Mouse (Mus musculus) CH12.LX (cell line): Measurements from ENCODE around the gene Zgrf1. TPM values are rescaled to one million over a fixed set of nuclear protein-coding genes. Genes with fewer than 3 reads are reported as not detected.

Source experiments
- DNase-seq: peaks from one replicate; pipeline ENCODE4 v3.0.0-alpha.2; 2013; ENCODE audit errors: extremely low read depth
- H3K27ac ChIP-seq: 2 replicates; pipeline ENCODE4 v1.5.1; 2012; ENCODE audit warnings: low read depth, mild to moderate bottlenecking, control low read depth, moderate library complexity; ENCODE audit not compliant: insufficient read depth
- H3K27me3 ChIP-seq: replicated peaks from 2 replicates; pipeline ENCODE3; 2012; ENCODE audit warnings: inconsistent platforms
- H3K36me3 ChIP-seq, 2 experiments: replicated peaks in 1 of 2; 2 replicates each; pipeline versions ENCODE3 to v1.6.1; 2012; ENCODE audit warnings: inconsistent platforms in 1 of 2, low read length in 1 of 2, mild to moderate bottlenecking in 1 of 2, mixed read lengths in 1 of 2, moderate library complexity in 1 of 2; ENCODE audit not compliant: control insufficient read depth in 1 of 2, insufficient read depth in 1 of 2
- H3K4me1 ChIP-seq, 2 experiments: 2 replicates each; pipeline ENCODE4 v1.6.1; 2012; ENCODE audit warnings: inconsistent platforms in 1 of 2, moderate library complexity in 1 of 2; ENCODE audit not compliant: insufficient read depth in 2 of 2, control insufficient read depth in 1 of 2
- H3K4me2 ChIP-seq: 2 replicates; pipeline ENCODE4 v1.6.1; 2012; ENCODE audit warnings: low read depth, mild to moderate bottlenecking, control low read depth; ENCODE audit not compliant: poor library complexity, insufficient read depth, severe bottlenecking
- H3K4me3 ChIP-seq, 3 experiments: fragments of 150-350 bp in 1 of 3; sonication (generic) in 1 of 3; replicated peaks in 1 of 3; 2 replicates each; pipeline versions ENCODE3 to v1.5.1; 2011 to 2012; ENCODE audit warnings: low read depth in 2 of 3, low read length in 2 of 3, mild to moderate bottlenecking in 2 of 3, moderate library complexity in 2 of 3, control low read depth in 1 of 3, improper control_type of control experiment in 1 of 3, inconsistent platforms in 1 of 3, mixed read lengths in 1 of 3; ENCODE audit not compliant: poor library complexity in 1 of 3
- H3K79me2 ChIP-seq: replicated peaks from 2 replicates; pipeline ENCODE4 v1.6.1; 2012; ENCODE audit warnings: mild to moderate bottlenecking, moderate library complexity; ENCODE audit not compliant: control insufficient read depth, poor library complexity, insufficient read depth, severe bottlenecking; ENCODE audit errors: extremely low read depth
- H3K9ac ChIP-seq: 2 replicates; pipeline ENCODE4 v1.6.1; 2012; ENCODE audit warnings: low read depth, mild to moderate bottlenecking, control low read depth, moderate library complexity; ENCODE audit not compliant: insufficient read depth
- H3K9me3 ChIP-seq: replicated peaks from 2 replicates; pipeline ENCODE3; 2012; ENCODE audit warnings: low read length, inconsistent platforms, mixed read lengths
- BHLHE40 ChIP-seq: IDR thresholded peaks from 2 replicates; pipeline ENCODE4 v1.6.1; 2011; ENCODE audit warnings: mild to moderate bottlenecking, low read depth, low read length, improper control_type of control experiment
- CHD1 ChIP-seq: IDR thresholded peaks from 2 replicates; pipeline ENCODE4 v1.6.1; 2012; ENCODE audit warnings: low read depth, low read length, improper control_type of control experiment, inconsistent platforms
- CHD2 ChIP-seq: IDR thresholded peaks from 2 replicates; pipeline ENCODE4 v1.6.1; 2011; ENCODE audit warnings: low read length, improper control_type of control experiment
- ELF1 ChIP-seq: IDR thresholded peaks from 2 replicates; pipeline ENCODE4 v1.6.1; 2014; ENCODE audit warnings: low read depth, mild to moderate bottlenecking, inconsistent platforms, low read length, improper control_type of control experiment
- ETS1 ChIP-seq: conservative IDR thresholded peaks from 2 replicates; pipeline ENCODE4 v1.6.1; 2012; ENCODE audit warnings: low read depth, mild to moderate bottlenecking, inconsistent platforms, low read length, improper control_type of control experiment, moderate library complexity
- MAX ChIP-seq: IDR thresholded peaks from 2 replicates; pipeline ENCODE4 v1.6.1; 2011; ENCODE audit warnings: low read length, improper control_type of control experiment
- POLR2AphosphoS2 ChIP-seq: IDR thresholded peaks from 2 replicates; pipeline ENCODE4 v1.6.1; 2011; ENCODE audit warnings: low read depth, low read length, improper control_type of control experiment
- SIN3A ChIP-seq: IDR thresholded peaks from 2 replicates; pipeline ENCODE4 v1.6.1; 2012; ENCODE audit warnings: low read length, improper control_type of control experiment, inconsistent platforms
- SMC3 ChIP-seq: IDR thresholded peaks from 2 replicates; pipeline ENCODE4 v1.6.1; 2011; ENCODE audit warnings: low read depth, low read length, improper control_type of control experiment
- TCF12 ChIP-seq: IDR thresholded peaks from 2 replicates; pipeline ENCODE4 v1.6.1; 2014; ENCODE audit warnings: low read depth, mild to moderate bottlenecking, inconsistent platforms, low read length, improper control_type of control experiment
- UBTF ChIP-seq: IDR thresholded peaks from 2 replicates; pipeline ENCODE4 v1.6.1; 2012; ENCODE audit warnings: low read depth, mild to moderate bottlenecking, inconsistent platforms, low read length, improper control_type of control experiment, moderate library complexity
- dilution Hi-C: fragments of 300-500 bp; cut with MboI; formaldehyde crosslinking; loops from 2 replicates; pipeline ENCODE4 v1.14.3; 2020; ENCODE audit warnings: low sequenced_read_pairs; ENCODE audit not compliant: extremely low pct_unique_long_range_greater_than_20kb, extremely low pct_ligation_motif_present
- in situ Hi-C: fragments of 300-500 bp; cut with MboI; formaldehyde crosslinking; loops from 3 replicates; pipeline ENCODE4 v1.14.3; 2019; ENCODE audit warnings: low sequenced_read_pairs, low pct_ligation_motif_present, low pct_unique_long_range_greater_than_20kb, mixed read lengths
- polyA plus RNA-seq: library from polyadenylated mRNA; unstranded; fragments of >175 nt; gene quantifications from 2 replicates; pipeline ENCODE4 v1.2.1, GENCODE M21; 2012; ENCODE audit warnings: low read depth; ENCODE audit not compliant: insufficient read length
- total RNA-seq, 2 experiments: library from RNA; depleted of rRNA; stranded (reverse); fragments of 300-350 nt in 1 of 2; fragments of >200 nt in 1 of 2; gene quantifications; 2 replicates each; pipeline ENCODE4 v1.2.3; 2012 to 2014

Gene Zgrf1
- total and polyA plus RNA-seq, 3 experiments = 7.0 to 10.2 (median 10.1) TPM

GRCm38 (mm10) chr3:127660712-127661111 lies 107.4 kb downstream of the Zgrf1 start:
- Histone ChIP-seq H3K4me3 (no peak overlapping the region), H3K27ac (no peak overlapping the region), H3K27me3 (no peaks in the 10 kb centered on the region), H3K9ac (no peak overlapping the region), H3K4me2 (no peak overlapping the region)
- dilution Hi-C loops = no loop called here
- no peak for DNase-seq
- TF ChIP-seq UBTF = no peak
- TF ChIP-seq MAX = no peak
- TF ChIP-seq BHLHE40 = no peak
- TF ChIP-seq SIN3A = no peak
- no peak for TF ChIP-seq TCF12
- TF ChIP-seq, all 38 proteins: peak for 0
- in situ Hi-C loops = no loop called here
- Histone ChIP-seq H3K79me2 (no peaks in the 10 kb centered on the region), H3K4me1 (peaks cover 0 to 3% of the 10 kb centered on the region in 2 experiments; a peak in 1 of 4 replicates), H3K36me3 (no peaks in the 10 kb centered on the region), H3K9me3 (no peaks in the 10 kb centered on the region)

- TF ChIP-seq BHLHE40 (no peak), CHD1 (no peak), ETS1 (no peak), SMC3 (no peak), MAX (no peak), POLR2AphosphoS2 (no peak), CHD2 (no peak), ELF1 (no peak)
- Histone ChIP-seq H3K27ac (no peak overlapping the region), H3K9me3 (no peaks in the 10 kb centered on the region), H3K36me3 (no peaks in the 10 kb centered on the region), H3K4me3 (no peak overlapping the region), H3K79me2 (no peaks in the 10 kb centered on the region), H3K4me2 (no peak overlapping the region), H3K4me1 (peaks cover 0 to 3% of the 10 kb centered on the region in 2 experiments; a peak in 1 of 4 replicates), H3K27me3 (no peaks in the 10 kb centered on the region), H3K9ac (no peak overlapping the region)
- no peak for DNase-seq
- in situ Hi-C loops (no loop called here), dilution Hi-C loops (no loop called here)
Observed at GRCm38 (mm10) chr3:127661646-127662531, 108.6 kb downstream of the Zgrf1 start.

Other genes with a start within 250 kb of the Zgrf1 start
- gene Ank2, start 54.1 kb upstream of the Zgrf1 start, total RNA-seq (2012; rRNA removed) = 7.1 and 20.9 TPM in 2 replicates
- gene Ank2, start 54.1 kb upstream of the Zgrf1 start, total RNA-seq (2014; rRNA removed) = 3.9 and 4.3 TPM in 2 replicates
- 10.3 and 12.2 TPM in 2 replicates for gene Ank2, start 54.1 kb upstream of the Zgrf1 start, polyA plus RNA-seq
- 28.9 and 38.5 TPM in 2 replicates for gene Larp7, start 140 bp upstream of the Zgrf1 start, total RNA-seq (2012; rRNA removed)
- gene Larp7, start 140 bp upstream of the Zgrf1 start, total RNA-seq (2014; rRNA removed) = 35.5 and 42.9 TPM in 2 replicates
- 70.6 and 78.8 TPM in 2 replicates for gene Larp7, start 140 bp upstream of the Zgrf1 start, polyA plus RNA-seq
- gene Neurog2, start 79.6 kb downstream of the Zgrf1 start, total RNA-seq (2012; rRNA removed) = not detected in 2 replicates
- not detected in 2 replicates for gene Neurog2, start 79.6 kb downstream of the Zgrf1 start, total RNA-seq (2014; rRNA removed)
- gene Neurog2, start 79.6 kb downstream of the Zgrf1 start, polyA plus RNA-seq = not detected in 2 replicates
- gene Alpk1, start 227.0 kb downstream of the Zgrf1 start, total RNA-seq (2012; rRNA removed) = 1.3 and 1.8 TPM in 2 replicates
- gene Alpk1, start 227.0 kb downstream of the Zgrf1 start, total RNA-seq (2014; rRNA removed) = 1.4 TPM in 2 replicates
- 1.5 and 1.6 TPM in 2 replicates for gene Alpk1, start 227.0 kb downstream of the Zgrf1 start, polyA plus RNA-seq
- gene Tifa, start 236.3 kb downstream of the Zgrf1 start, total RNA-seq (2012; rRNA removed) = 1.4 and 1.7 TPM in 2 replicates
- 2.8 and 3.1 TPM in 2 replicates for gene Tifa, start 236.3 kb downstream of the Zgrf1 start, total RNA-seq (2014; rRNA removed)
- gene Tifa, start 236.3 kb downstream of the Zgrf1 start, polyA plus RNA-seq = 2.3 and 3.2 TPM in 2 replicates